Mouse (Mus musculus): Measurements from ENCODE around the gene Gm12355.

- TF ChIP-seq ZC3H11A (IDR thresholded peaks at IDR 0.05; ENCODE audit: borderline replicate concordance, low read depth, low read length) (no peak), HCFC1 (IDR thresholded peaks at IDR 0.05; ENCODE audit: borderline replicate concordance, insufficient read depth, low read length) (no peak), MAFK (IDR thresholded peaks at IDR 0.05; ENCODE audit: insufficient read depth, low read depth, low read length) (no peak), ZNF384 (IDR thresholded peaks at IDR 0.05; ENCODE audit: low read depth, low read length) (no peak), CHD2 (IDR thresholded peaks at IDR 0.05; ENCODE audit: low read depth, low read length) (no peak)
Observed at GRCm38 (mm10) chr11:98620791-98621190, 4.7 kb downstream of the Gm12355 start.

All from ES-E14 (cell line).